Mouse (Mus musculus): ENCODE results near the gene Eif4h. TPM values are rescaled to one million over a fixed set of nuclear protein-coding genes. Genes with fewer than 3 reads are reported as not detected.

The Eif4h gene
- polyA plus RNA-seq, 1 experiment from 2014 or later: 357 TPM

DNA sequence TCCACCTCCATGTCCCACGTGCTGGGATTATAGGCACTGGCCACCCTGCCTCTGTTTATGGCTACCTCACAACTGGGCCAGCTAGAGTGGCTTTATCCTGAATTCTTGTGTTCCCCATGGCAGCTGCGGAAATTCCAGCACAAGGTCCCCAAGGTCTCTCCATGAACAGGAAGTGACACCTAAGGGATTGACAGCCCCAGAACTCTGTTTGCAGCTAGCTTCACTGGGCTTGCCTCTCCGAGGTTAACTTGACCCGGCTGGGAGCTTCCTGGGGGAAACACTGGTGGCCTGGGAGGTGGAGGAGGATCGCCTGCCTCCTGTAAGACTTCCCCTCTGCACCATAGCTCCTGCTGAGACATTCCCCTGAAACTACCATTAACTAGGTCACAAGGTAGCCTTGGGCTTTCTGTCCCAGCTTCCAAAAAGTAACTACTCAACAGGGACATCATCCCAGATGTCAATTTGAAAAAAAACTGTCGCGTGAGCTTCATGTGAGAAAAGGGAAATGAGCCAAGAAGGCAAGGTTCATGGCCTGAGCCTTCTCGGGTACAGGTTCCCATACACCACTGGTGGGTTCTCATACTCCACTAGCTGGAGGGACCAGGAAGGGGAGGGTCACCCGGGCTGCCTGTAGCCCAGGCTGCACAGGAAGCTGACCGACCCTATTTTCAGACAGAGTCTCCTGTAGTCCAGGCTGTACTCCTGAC lies 66.6 kb downstream of the Eif4h start:
- H3K4me2 ChIP-seq (ENCODE audit: low read length): peak overlapping the region; percentile 77
- DNase-seq (peak; percentile 3), ATAC-seq (ENCODE audit: low FRiP score, low TSS enrichment) (no peak)
- H3K9ac ChIP-seq (replicated peaks; ENCODE audit: low read length): no peak overlapping the region; the same call in 1 of the 2 replicates
- peaks cover 7% of the 10 kb centered on the region for H3K4me1 ChIP-seq (ENCODE audit: control insufficient read depth, insufficient read depth, low read length)
- peak overlapping the region; percentile 77 for H3K27ac ChIP-seq (replicated peaks; ENCODE audit: low read depth, low read length)
- 47% methylated on average over 10 of the region's 10 CpGs for WGBS
- no peaks in the 10 kb centered on the region for H3K27me3 ChIP-seq (ENCODE audit: control insufficient read depth, insufficient read depth, low read length)
- H3K36me3 ChIP-seq (ENCODE audit: control insufficient read depth, insufficient read depth, low read length): no peaks in the 10 kb centered on the region
- H3K9me3 ChIP-seq (ENCODE audit: control insufficient read depth, low read length): no peaks in the 10 kb centered on the region
- peak overlapping the region; percentile 46 for H3K4me3 ChIP-seq (replicated peaks; ENCODE audit: low read depth, low read length)

DNA sequence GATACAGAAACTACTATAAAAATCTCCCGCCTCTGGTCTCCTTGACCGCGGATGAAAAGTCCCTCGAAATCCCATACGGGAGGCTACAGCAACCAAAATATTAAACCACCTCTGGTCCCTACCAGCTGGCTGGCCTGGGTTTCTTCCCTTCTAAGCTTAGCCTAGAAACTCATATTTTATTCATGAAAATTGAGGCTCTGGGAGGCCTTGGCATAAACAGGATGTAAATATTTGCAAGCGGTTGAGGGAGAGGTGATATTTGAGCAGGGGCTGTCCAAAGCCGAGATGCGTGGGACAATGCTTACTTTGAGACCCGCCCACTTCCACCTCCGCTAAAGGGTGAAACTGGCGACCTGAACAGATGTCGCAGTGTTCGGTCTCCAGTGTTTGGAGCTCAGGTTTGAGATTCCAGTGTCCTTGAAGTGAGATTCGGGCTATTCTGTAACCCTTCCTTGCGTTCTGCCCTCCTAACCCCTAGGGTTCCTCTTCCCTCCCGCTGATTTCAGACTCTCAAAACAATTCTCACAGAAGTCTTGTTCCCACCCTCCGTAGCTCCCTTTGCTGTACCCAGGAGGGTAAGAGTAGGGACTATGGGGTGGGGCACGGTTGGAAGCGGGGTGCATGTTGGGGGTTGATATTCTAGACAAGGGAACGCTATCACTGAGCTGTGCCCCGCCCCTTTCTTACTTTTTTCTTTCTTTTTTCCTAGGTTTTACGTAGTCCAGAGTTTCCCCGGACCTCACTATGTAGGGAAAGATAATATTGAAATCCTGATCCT lies 67.4 kb downstream of the Eif4h start:
- DNase-seq (peak; percentile 89), ATAC-seq (ENCODE audit: low FRiP score, low TSS enrichment) (peak; percentile 58)
- Histone ChIP-seq H3K4me1 (ENCODE audit: control insufficient read depth, insufficient read depth, low read length) (peaks cover 7% of the 10 kb centered on the region), H3K4me3 (replicated peaks; ENCODE audit: low read depth, low read length) (peak overlapping the region; percentile 46), H3K4me2 (ENCODE audit: low read length) (peak overlapping the region; percentile 77), H3K27ac (replicated peaks; ENCODE audit: low read depth, low read length) (peak overlapping the region; percentile 77), H3K36me3 (ENCODE audit: control insufficient read depth, insufficient read depth, low read length) (no peaks in the 10 kb centered on the region), H3K9me3 (ENCODE audit: control insufficient read depth, low read length) (no peaks in the 10 kb centered on the region), H3K9ac (replicated peaks; ENCODE audit: low read length) (peak overlapping the region; percentile 52), H3K27me3 (ENCODE audit: control insufficient read depth, insufficient read depth, low read length) (no peaks in the 10 kb centered on the region)
- WGBS: 1% methylated on average over 23 of the region's 23 CpGs

Small RNA genes within 50 kb of the gene (microRNA-seq; reads per million reads assigned to microRNA genes)
- not detected for gene Mir7228

Other genes starting within 250 kb of the Eif4h start
- 75.1 and 75.5 TPM in 2 replicates for gene Gtf2ird1, start 182.8 kb downstream of the Eif4h start, polyA plus RNA-seq (2014; fragmentation: Nextera tagmentation; extraction: Ambion mirVana)
- gene Clip2, start 87.1 kb downstream of the Eif4h start, polyA plus RNA-seq (2014; fragmentation: Nextera tagmentation; extraction: Ambion mirVana): 18.2 and 19.3 TPM in 2 replicates
- gene Syna, start 79.3 kb downstream of the Eif4h start, polyA plus RNA-seq (2014; fragmentation: Nextera tagmentation; extraction: Ambion mirVana): 0.11 and 0.24 TPM in 2 replicates
- 165 and 191 TPM in 2 replicates for gene Rfc2, start 58.1 kb downstream of the Eif4h start, polyA plus RNA-seq (2014; fragmentation: Nextera tagmentation; extraction: Ambion mirVana)
- gene Lat2, start 24.5 kb downstream of the Eif4h start, polyA plus RNA-seq (2014; fragmentation: Nextera tagmentation; extraction: Ambion mirVana): 1.5 and 2.7 TPM in 2 replicates
- 22.3 and 39.4 TPM in 2 replicates for gene Limk1, start 49.1 kb upstream of the Eif4h start, polyA plus RNA-seq (2014; fragmentation: Nextera tagmentation; extraction: Ambion mirVana)
- 2.0 and 3.4 TPM in 2 replicates for gene Eln, start 107.8 kb upstream of the Eif4h start, polyA plus RNA-seq (2014; fragmentation: Nextera tagmentation; extraction: Ambion mirVana)

All from midbrain, embryonic 14.5 days (tissue).